Mouse (Mus musculus) cerebellum, adult 11-12 months (tissue): ENCODE measurements around the gene Slc7a10.

ENCODE experiments used
- DNase-seq: peaks from one replicate; pipeline ENCODE4 v3.0.0; 2022

Slc7a10 gene

DNA sequence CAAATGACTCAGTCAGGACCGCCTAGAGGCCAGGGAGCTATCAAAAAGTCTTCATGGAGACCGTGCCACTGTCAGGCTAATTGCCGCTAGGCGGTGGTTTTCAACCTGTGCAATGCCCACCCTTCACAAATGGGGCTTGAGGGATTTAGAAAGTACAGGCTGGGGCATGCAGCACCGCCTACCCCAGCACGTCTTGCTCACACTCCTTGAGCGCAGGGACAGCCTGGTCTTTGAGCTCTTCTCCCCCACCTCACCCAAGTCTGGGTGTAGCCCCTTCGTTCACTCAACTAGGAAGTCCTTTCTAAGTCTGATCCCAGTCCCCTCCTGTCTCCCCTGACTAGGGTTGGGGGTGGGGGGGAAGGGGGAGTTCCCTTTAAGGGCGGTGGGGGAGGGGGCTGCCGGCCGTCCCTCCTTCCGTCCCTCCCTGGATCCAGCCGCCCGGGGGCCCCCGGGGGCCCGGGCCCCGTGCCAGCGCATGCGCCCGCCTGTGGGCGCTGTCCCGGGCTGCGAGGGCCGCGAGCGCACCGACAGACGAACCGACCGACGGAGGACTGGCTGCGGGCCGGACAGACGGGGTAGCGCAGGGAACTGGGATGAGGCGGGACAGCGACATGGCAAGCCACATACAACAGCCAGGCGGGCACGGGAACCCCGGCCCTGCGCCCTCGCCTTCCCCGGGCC, at the start of gene Slc7a10:
Gene Slc7a10 (plus strand): TSS at position 497 of the 681 bp plus-strand sequence.
- no peak for DNase-seq

GRCm38 (mm10) chr7:35137524-35137923, 48.7 kb upstream of the Slc7a10 start:
- DNase-seq = no peak

DNA sequence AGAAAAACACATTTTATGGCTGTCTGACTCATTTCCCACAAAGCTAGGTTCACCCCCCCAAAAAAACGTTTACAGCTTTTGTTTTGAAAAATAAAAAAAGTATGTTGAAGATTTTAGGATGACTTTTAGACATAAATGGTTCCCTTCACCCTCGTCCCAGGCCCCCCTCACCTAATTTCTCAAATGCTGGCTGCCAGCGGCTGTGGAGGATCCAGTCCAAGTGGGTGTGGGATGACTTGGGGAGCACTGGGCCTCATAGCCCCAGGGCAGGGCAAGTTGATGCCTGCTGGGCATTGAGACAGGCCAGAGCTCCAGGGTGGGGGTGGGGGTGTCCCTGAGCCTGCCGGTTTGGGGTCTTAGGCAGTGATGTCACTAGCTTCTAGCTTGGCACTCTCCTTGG, 47.7 kb upstream of the Slc7a10 start:
- DNase-seq = no peak

GRCm38 (mm10) chr7:35139880-35140279, 46.3 kb upstream of the Slc7a10 start:
- DNase-seq = no peak

DNA sequence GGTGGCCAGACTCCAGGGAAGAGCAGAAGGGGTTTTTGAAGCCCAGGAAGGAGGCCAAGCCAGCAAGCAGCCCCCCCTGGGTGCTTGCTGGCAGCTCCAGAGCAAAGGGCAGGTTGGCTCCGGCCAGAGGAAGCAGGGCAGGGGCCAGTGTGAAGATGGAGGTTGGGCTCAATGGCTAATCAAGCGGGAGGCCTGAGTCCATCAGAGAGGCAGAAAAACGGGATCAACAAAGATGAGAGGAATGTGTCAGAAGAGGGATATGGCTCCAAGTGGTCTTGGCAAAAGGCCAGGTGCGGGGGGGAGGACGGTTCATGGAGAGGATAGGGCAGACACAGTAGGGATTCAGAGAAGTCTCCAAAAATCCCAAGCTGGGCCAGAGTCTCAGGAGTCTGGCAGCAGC, 44.7 kb upstream of the Slc7a10 start:
- no peak for DNase-seq

- no peak for DNase-seq
Observed at GRCm38 (mm10) chr7:35142522-35142921, 43.7 kb upstream of the Slc7a10 start.

GRCm38 (mm10) chr7:35143864-35144618, 42.1 kb upstream of the Slc7a10 start:
- DNase-seq = no peak

GRCm38 (mm10) chr7:35145068-35145467, 41.1 kb upstream of the Slc7a10 start:
- DNase-seq = no peak

GRCm38 (mm10) chr7:35146269-35146668, 39.9 kb upstream of the Slc7a10 start:
- DNase-seq = no peak

DNA sequence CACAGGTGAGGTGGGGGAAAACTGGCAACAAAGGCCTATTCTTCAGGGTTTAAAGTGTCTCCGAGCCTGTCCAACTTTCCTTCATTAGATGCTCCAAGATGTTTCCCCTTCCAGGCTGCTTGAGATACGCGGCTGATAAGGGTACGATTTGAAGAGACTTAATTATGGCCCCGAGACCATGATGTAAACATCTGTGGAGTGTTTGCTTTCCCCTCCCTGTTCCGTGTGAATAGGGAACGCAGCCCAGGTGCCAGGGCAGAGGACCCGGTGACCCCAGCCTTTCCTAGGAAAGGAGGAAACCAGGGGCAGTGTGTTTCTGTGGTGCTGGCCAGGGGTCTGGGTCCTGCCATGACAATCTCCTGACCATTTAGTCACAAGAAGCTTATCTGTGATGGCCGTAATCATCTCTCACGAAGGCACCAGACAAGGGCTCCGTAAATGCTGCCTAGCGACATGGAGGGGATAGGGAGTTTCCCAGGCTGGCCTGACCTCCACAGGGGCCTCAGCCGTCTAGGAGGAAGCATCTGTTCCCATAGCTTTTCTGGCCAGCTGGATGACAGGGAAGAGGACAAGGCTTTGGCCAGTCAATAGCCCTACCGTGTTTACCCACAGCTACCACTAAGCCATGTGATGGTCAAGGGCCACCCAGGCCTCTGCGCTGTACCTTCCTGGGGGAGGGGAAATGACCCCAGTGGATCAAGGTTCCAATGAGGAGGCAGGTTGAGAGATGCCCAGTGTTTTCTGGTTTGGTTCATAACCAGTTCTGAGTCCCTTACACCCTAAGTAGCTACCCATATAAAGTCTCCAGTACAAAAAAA, 36.4 kb upstream of the Slc7a10 start:
- no peak for DNase-seq

DNA sequence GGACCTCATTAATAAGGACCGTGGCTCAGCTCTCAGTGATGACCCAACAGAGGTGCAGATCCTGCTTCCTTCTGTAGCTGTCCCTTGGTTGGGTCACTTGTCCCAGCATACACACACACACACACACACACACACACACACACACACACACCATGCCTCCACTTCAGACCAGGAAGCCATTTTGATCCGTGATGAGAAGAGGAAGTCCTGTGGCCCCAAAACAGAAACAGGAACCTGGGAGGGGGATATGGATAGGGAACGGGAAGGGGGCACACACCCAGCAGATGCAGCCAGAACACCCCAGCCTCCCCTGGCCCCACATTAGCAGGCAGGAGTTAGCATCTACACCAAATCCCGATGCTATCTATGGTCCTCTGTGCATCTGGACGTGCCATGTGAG, 35.3 kb upstream of the Slc7a10 start:
- DNase-seq = no peak

- no peak for DNase-seq
Observed at GRCm38 (mm10) chr7:35154449-35154848, 31.7 kb upstream of the Slc7a10 start.

- DNase-seq = no peak
Observed at GRCm38 (mm10) chr7:35156561-35157477, 29.4 kb upstream of the Slc7a10 start.

DNA sequence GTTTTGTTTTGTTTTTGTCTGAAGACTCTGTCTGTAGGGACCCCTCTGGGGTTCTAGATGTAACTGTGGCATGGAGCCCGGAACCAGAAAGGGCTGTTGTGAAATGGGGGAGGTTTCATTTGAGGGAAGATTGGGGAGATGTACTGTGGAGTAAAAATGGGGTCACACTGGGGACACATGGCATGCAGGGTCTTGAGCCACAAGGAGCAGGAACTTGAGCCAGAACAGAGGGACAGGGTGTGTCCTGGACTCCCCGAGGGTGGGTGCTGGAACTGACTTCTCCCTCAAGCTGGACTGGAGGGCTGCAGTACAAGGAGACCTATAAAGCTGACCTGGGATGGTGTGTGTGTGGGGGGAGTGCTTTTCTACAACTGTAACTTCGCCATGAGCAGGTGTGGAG, 28.7 kb upstream of the Slc7a10 start:
- DNase-seq = no peak

DNA sequence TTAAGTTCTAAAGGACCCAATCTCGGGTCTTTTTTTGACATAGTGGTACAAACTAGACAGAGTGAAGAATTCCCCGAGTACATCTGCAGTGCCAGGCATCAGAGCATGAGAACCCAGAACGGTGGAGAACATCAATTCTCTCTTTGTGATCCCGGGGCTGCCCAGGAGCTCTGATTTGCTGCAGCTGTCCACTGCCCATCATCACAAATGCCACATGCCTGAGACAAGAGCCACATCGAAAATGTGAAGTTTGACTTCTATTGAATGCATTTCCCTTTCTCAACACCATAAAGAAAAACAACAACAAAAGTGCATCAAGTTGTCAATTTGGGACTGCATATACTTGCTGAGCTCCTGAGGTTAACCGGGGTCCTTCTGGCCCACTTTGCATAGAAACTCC, 23.7 kb upstream of the Slc7a10 start:
- DNase-seq = no peak

DNA sequence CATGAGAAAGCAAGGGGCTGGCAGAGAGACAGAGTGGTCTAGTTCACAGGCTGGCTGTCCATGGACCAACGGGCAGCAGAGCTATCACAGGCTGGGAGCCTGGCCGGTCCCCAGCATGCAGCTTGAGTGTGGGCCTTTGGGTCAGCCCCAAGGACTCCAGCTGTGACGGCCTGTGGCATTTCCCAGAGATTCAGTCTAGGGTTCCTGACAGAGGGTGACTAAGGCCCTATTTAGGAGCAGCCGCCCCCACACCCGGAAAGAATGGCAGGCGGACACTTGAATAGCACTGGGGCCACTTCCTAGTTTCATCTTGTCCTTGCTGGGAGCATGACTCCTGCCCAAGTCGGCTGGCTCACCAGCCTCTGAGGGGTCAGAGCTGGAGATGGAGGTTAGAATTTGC, 22.6 kb upstream of the Slc7a10 start:
- no peak for DNase-seq

GRCm38 (mm10) chr7:35164131-35164530, 22.1 kb upstream of the Slc7a10 start:
- no peak for DNase-seq

- no peak for DNase-seq
Observed at GRCm38 (mm10) chr7:35166988-35167387, 19.2 kb upstream of the Slc7a10 start.

GRCm38 (mm10) chr7:35167925-35168324, 18.3 kb upstream of the Slc7a10 start:
- no peak for DNase-seq

DNA sequence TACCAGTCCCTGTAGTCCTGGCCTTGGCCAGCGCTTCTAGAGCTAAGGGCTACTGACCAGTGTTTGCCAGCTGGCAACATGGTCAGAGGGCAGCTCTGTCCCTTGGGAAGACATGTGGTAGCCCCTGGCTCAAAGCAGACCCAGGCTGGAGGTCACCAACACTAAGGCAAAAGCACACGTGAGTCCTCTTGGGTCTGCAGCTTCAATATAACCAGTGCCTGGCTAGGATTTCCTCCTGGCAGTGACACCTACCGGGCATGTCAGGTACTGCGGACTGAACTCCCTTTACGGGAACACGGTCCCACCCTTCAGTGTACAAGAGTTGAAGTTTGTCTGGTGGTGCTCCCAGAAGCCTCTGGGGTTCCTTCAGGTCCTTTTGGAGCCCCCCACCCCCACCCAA, 16.8 kb upstream of the Slc7a10 start:
- peak; percentile 60 for DNase-seq

DNA sequence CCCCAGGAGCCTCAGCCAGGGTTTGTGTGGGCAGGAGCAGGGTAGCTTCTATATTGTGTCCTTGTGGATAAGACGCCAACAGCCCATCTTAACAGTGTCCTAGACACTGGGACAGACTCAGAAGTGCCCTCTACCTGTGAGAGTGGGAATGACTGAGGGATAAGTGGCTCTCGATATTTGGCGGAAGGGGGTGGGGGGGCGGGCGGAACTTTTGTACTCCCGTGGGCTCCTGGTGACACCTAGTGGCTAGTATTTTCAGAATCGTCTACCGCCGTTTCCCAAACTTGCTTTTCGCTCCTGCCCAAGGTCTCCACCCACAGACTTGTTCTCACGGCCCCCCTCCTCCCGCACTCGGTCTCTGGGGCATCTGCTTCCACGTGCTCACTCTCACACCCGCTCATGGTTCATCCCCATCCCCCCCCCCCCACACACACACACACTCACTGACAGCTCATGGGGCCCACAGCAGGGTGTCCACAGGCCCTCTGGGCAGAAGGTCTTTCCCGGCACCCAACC, 14.3 kb upstream of the Slc7a10 start:
- peak; percentile 57 for DNase-seq

GRCm38 (mm10) chr7:35172519-35172918, 13.7 kb upstream of the Slc7a10 start:
- no peak for DNase-seq
